22 mouse cellular contexts compared by ENCODE assay signal in the genomic region with DNA sequence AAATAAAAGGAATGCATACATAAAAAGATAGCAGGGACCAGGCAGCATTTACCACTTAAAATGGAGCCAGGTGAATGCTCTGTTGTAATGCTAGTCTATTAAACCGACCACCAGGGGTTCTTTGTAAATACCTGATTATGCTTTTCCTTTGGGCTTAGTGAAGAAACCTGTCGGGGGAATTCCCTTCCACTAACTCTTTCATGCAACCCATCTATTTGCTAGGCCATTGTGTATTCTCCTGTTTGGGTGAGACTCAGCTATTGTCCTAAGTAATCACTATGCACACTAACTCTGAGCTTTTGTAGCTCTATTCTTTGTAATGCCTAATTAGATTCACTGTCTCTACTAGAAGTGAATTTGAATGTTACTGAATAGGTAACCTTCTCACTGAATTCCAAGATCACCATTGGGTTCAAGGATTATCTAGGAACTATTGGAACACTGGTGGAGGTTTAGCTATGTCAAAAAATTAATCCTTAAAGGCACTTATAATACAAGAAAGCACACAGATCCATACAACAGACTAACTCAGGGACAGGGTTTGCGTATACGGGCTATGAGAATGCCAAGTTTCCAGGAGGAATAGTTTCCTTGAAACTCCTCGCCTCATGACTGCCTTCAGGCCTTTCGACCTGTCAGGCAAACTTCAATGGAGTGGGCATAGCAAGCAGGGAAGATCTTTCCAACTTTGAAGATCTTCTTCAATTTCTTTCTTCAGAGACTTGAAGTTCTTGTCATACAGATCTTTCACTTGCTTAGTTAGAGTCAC.
A peak's percentile ranks its signal among the peaks of the same experiment; 100 is the strongest.
DNase-seq lines count a peak whose midpoint lies in the region; TF ChIP-seq lines count a peak whose summit lies in the region.
"Had no signal": no experiment of that assay in that cellular context is flagged by ENCODE, and none has a peak within 500 bp of the region (broad histone marks: within the 10 kb centered on the region; RNA-seq: fewer than 3 reads in every experiment).

No protein-coding gene starts in this region.

- no peak overlapping the region for H3K4me3 ChIP-seq in left cerebral cortex, adult 2 months
- H3K4me3 ChIP-seq: embryonic facial prominence, embryonic 13.5 days; embryonic facial prominence, embryonic 15.5 days; erythroblast, embryonic 14.5 days; forebrain, embryonic 10.5 days; forebrain, embryonic 12.5 days had no signal

- H3K27ac ChIP-seq in left cerebral cortex, adult 2 months = no peak overlapping the region
- H3K27ac ChIP-seq: embryonic facial prominence, embryonic 13.5 days; embryonic facial prominence, embryonic 15.5 days; forebrain, embryonic 10.5 days; forebrain, embryonic 12.5 days had no signal

- no peak for TF ChIP-seq CTCF in left cerebral cortex, adult 2 months (IDR thresholded peaks at IDR 0.05)

- intact Hi-C loops in left cerebral cortex, adult 2 months (cut with DNase I) = no loop called here

- DNase-seq in ES-CJ7 (ENCODE audit: low read depth, low spot score) (peak; percentile 94), R1 (ENCODE audit: low read depth, low spot score) (peak; percentile 97), ZHBTc4 (ENCODE audit: low read depth, low spot score) (peak; percentile 91)
- DNase-seq in kidney, postnatal 4 days = no peak
- no peak for DNase-seq in spleen, postnatal 10 days (ENCODE audit: low spot score in 2 of 2)
- DNase-seq in left cerebral cortex, adult 2 months (ENCODE audit: extremely low spot score in 1 of 2, low spot score in 2 of 2) = no peak
- DNase-seq: adrenal gland, adult 2 months; adrenal gland, postnatal 10 days; adrenal gland, postnatal 25 days; cerebellum, adult 11 months; cerebellum, adult 18-20 months; cerebellum, adult 8-10 months; cerebellum, adult 9-11 months; cerebellum, postnatal 14 days; cerebellum, postnatal 36 days; embryo, embryonic 11 days; forebrain, postnatal 0 days had no signal

Comparison
In these comparisons a context has a peak if more than half of its experiments do, and no peak if none do; other contexts are left out.
1. DNase-seq: peak in ES-CJ7 (single experiment), R1 (single experiment) and ZHBTc4 (single experiment); none in kidney, postnatal 4 days (0 of 2), spleen, postnatal 10 days (0 of 2) and left cerebral cortex, adult 2 months (0 of 2).